Comparison of ENCODE assay signal across 9 mouse cellular contexts in the genomic region with DNA sequence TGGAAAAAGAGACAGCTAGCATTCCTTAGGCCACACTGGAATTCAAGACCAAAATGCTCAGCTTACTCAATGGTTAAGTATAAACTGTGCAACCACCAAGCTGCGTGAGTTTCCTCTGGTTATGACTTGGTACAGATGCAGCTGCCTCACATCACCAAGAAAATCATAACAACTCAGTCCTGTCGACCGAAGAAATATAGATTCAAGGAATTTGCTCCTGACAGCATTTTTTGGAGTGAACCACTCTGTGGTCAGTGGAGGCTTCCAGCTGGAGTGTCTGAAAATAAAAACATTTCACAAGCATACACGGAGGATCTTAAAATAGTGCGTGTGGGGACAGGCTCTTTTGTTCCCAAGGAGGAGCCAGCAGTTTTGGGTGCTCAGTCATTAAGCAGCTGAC.
DNase-seq lines count a peak whose midpoint lies in the region.
"Had no signal": no experiment of that assay in that cellular context is flagged by ENCODE, and none has a peak within 500 bp of the region (broad histone marks: within the 10 kb centered on the region; RNA-seq: fewer than 3 reads in every experiment).

No protein-coding gene starts in this region.

- peak; percentile 7 for DNase-seq in cerebellum, adult 11-12 months
- DNase-seq in cerebellum, adult 11 months: no peak
- DNase-seq in ovary, adult 18-20 months (ENCODE audit: low spot score): peak; percentile 1
- no peak for DNase-seq in ovary, postnatal 10 days (ENCODE audit: low spot score)
- peak; percentile 41 for DNase-seq in kidney, postnatal 10 days
- DNase-seq in layer of hippocampus, postnatal 36 days: no peak
- no peak for DNase-seq in adrenal gland, postnatal 10 days
- no peak for DNase-seq in frontal cortex, adult 2 months (ENCODE audit: extremely low spot score in 1 of 2, low spot score in 1 of 2)
- DNase-seq: spleen, adult 18-20 months had no signal

Comparison
In these comparisons a context has a peak if more than half of its experiments do, and no peak if none do; other contexts are left out.
1. DNase-seq: peak in cerebellum, adult 11-12 months (single experiment), ovary, adult 18-20 months (single experiment) and kidney, postnatal 10 days (single experiment); none in cerebellum, adult 11 months (single experiment), ovary, postnatal 10 days (single experiment), layer of hippocampus, postnatal 36 days (0 of 2), adrenal gland, postnatal 10 days (single experiment) and frontal cortex, adult 2 months (0 of 2).